Mouse (Mus musculus) Muller cell, postnatal 12 days (primary cell): ENCODE results near the gene Noc2l.

Experiments used
- DNase-seq: peaks from one replicate; pipeline ENCODE4 v3.0.0-alpha.2; 2015; ENCODE audit errors: inconsistent ontology term

Gene Noc2l

GRCm38 (mm10) chr4:156235808-156236533, at the start of gene Noc2l:
TSS of gene Noc2l (plus strand) at chr4:156236010.
- peak; percentile 96 for DNase-seq

GRCm38 (mm10) chr4:156188162-156188810, 47.5 kb upstream of the Noc2l start:
- no peak for DNase-seq

- peak; percentile 95 for DNase-seq
Observed at GRCm38 (mm10) chr4:156188811-156189323, 46.9 kb upstream of the Noc2l start.

GRCm38 (mm10) chr4:156192421-156193199, 43.2 kb upstream of the Noc2l start:
- DNase-seq = peak; percentile 75

GRCm38 (mm10) chr4:156193200-156193590, 42.6 kb upstream of the Noc2l start:
- no peak for DNase-seq

GRCm38 (mm10) chr4:156193906-156194305, 41.9 kb upstream of the Noc2l start:
- DNase-seq = no peak

- no peak for DNase-seq
Observed at GRCm38 (mm10) chr4:156194346-156194745, 41.5 kb upstream of the Noc2l start.

- DNase-seq = peak; percentile 36
Observed at GRCm38 (mm10) chr4:156195927-156196870, 39.6 kb upstream of the Noc2l start.

GRCm38 (mm10) chr4:156197131-156197828, 38.5 kb upstream of the Noc2l start, which contains the start of gene Agrn:
TSS of gene Agrn (minus strand) at chr4:156197488.
- DNase-seq = peak; percentile 82

GRCm38 (mm10) chr4:156197829-156198205, 38.0 kb upstream of the Noc2l start:
- DNase-seq = peak; percentile 96

GRCm38 (mm10) chr4:156200623-156201475, 35.0 kb upstream of the Noc2l start, which contains the start of gene Isg15:
TSS of gene Isg15 (minus strand) at chr4:156200818.
- peak; percentile 68 for DNase-seq

GRCm38 (mm10) chr4:156202462-156202893, 33.3 kb upstream of the Noc2l start:
- DNase-seq = no peak

- peak; percentile 88 for DNase-seq
Observed at GRCm38 (mm10) chr4:156203001-156203412, 32.8 kb upstream of the Noc2l start, which contains the start of gene AW011738. TSS of gene AW011738 (plus strand) at chr4:156203304.

GRCm38 (mm10) chr4:156203413-156204131, 32.2 kb upstream of the Noc2l start:
- peak; percentile 75 for DNase-seq

- no peak for DNase-seq
Observed at GRCm38 (mm10) chr4:156208872-156209271, 26.9 kb upstream of the Noc2l start.

GRCm38 (mm10) chr4:156209963-156210635, 25.7 kb upstream of the Noc2l start:
- no peak for DNase-seq

GRCm38 (mm10) chr4:156213134-156213533, 22.7 kb upstream of the Noc2l start:
- DNase-seq = no peak

GRCm38 (mm10) chr4:156215649-156216048, 20.2 kb upstream of the Noc2l start, which contains the start of gene Perm1:
TSS of gene Perm1 (plus strand) at chr4:156215868.
- DNase-seq = peak; percentile 49
